Mouse (Mus musculus) heart, postnatal 10 days (tissue): Measurements from ENCODE around the gene Rtn4rl1. TPM values are rescaled to one million over a fixed set of nuclear protein-coding genes. Genes with fewer than 3 reads are reported as not detected.
A peak's percentile ranks its signal among the peaks of the same experiment; 100 is the strongest.

Experiments used
- DNase-seq, 2 experiments: peaks; one replicate each; pipeline ENCODE4 v3.0.0; 2021
- intact Hi-C: fragments of 180-260 bp; cut with DNase I; formaldehyde crosslinking; loops from one replicate; pipeline ENCODE4 v1.15.1; 2025
- total RNA-seq, 2 experiments: library from RNA; stranded (reverse); gene quantifications; 2 replicates each; pipeline ENCODE4 v1.2.3; 2021

The Rtn4rl1 gene
- total RNA-seq, result 10 to 100 TPM; 13.9 to 21.4 TPM

- intact Hi-C loops, result loop anchor here (1.0 to 5.0 kb wide), 3 partner anchors 37 to 209 kb away; no protein-coding TSS in a partner anchor
- DNase-seq, result peak; percentile 81 to 86
Measured at GRCm38 (mm10) chr11:75193256-75194071, at the start of gene Rtn4rl1. Rtn4rl1 (plus strand) TSS chr11:75193783.

GRCm38 (mm10) chr11:75145841-75146240 is 47.7 kb upstream of the Rtn4rl1 start:
- intact Hi-C loops, result no loop called here
- DNase-seq, result no peak

GRCm38 (mm10) chr11:75147106-75147845 is 46.3 kb upstream of the Rtn4rl1 start:
- intact Hi-C loops, result no loop called here
- DNase-seq, result peak; percentile 44 to 49

DNA sequence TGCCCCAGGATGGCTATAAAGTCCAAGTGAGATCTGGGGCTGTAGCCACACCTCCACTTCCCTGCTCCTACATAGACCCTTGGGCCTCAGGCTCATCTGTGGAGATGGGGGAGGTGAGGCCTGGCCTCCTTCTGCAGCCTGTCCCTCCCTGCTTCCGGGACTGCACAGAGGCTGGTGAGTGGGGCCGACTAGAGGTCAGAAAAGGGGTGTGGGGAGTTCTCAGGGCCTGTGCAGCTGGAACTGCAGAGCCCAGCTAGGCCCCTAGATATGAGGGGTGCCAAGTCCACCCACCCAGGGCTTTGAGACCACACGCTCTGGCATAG is 45.8 kb upstream of the Rtn4rl1 start:
- intact Hi-C loops, result no loop called here
- peak; percentile 62 to 67 for DNase-seq

DNA sequence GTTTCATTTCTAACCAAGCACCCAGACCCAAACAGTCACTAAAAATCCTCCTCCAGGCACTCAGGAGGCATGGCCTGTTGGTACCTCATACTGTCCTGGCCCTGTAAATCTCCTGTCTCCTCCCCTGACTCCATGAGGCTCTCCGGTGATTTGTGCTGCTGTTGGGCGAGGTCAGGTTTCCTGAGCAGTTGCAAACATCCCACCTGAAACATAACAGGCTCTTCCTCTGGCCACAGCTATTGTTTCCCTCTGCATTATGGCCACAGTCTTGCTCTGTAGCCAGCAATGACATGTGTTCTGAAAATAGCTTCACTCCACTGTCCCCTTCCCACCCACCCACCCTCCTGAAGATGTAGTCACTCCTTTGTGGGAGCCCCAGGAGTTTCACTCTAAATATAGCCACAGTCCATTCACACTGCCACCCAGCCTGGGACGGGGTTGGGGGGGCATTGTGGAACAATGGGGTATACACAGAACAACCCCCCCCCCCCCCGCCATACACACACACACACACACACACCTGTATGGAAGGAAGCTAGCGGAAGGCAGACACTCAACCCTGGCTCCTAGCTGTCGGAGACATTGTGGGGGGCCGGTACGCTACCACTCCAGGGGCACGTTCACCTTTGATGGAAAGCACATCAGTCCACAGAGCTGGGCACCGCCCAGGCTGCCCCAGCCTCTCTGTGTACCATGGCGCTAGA is 45.1 kb upstream of the Rtn4rl1 start:
- peak; percentile 43 to 45 for DNase-seq
- intact Hi-C loops, result no loop called here

DNA sequence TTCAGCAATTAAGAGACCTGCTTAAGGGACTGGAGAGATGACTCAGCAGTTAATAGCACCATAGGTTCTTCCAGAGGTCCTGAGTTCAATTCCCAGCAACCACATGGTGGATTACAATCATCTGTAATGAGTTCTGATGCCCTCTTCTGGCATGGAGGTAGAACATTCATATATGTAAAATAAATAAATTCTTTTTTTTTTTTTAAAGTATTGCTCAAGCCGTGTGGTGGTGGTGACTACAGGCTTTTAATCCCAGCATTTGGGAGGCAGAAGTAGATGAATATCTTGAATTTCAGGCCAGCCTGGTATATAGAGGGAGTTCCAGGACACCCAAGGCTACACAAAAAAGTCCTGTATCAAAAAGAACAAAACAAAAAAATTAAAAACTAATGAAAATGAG is 43.2 kb upstream of the Rtn4rl1 start:
- DNase-seq, result no peak
- intact Hi-C loops, result no loop called here

- intact Hi-C loops, result no loop called here
- peak; percentile 68 to 76 for DNase-seq
Measured at GRCm38 (mm10) chr11:75152603-75153557, 40.7 kb upstream of the Rtn4rl1 start.

GRCm38 (mm10) chr11:75154053-75154585 is 39.5 kb upstream of the Rtn4rl1 start:
- intact Hi-C loops, result no loop called here

DNA sequence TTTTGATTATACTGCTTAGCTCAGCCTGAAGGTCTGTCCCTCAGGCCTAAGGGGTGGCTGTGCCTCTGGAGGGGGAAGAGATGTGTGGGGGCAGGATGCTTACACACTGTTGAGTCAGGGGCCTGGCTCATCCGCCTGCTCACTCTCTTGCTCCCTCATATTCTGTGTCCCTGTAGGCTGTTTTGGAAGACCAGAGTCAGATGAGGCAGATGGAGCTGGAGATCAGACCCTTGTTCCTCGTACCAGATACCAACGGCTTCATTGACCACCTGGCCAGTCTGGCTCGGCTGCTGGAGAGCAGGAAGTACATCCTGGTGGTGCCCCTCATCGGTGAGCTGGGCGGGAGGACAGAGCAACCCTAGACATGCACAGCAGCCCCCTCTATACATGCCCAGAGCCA is 37.6 kb upstream of the Rtn4rl1 start:
- intact Hi-C loops, result loop anchor here (2.0 kb wide), 2 partner anchors 17 to 103 kb away; no protein-coding TSS in a partner anchor
- DNase-seq, result peak in 1 of 2 experiments; percentile 20

More at GRCm38 (mm10) chr11:75154053-75154585, 39.5 kb upstream of the Rtn4rl1 start:
- DNase-seq, result peak; percentile 14 to 29

DNA sequence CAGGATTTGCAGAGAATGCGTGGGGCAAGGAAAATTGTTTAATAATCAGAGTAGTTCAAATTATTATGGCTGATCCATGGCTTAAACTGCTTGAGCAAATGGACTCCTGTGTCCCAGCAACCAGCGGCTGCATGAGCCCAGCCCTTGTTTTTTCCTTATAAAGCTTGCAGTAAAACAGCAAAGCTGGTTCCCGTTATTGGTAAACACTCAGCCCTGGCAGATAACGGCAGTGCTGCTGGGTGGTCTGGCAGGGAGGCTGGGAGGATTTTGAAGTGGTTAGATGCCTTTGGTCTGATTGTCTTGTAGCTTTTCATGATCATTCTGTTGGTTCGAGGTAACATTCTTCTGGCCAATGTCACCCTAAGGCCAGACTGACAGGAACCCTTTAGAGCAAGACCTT is 37.2 kb upstream of the Rtn4rl1 start:
- intact Hi-C loops, result loop anchor here (2.0 kb wide), 2 partner anchors 18 to 104 kb away; no protein-coding TSS in a partner anchor
- DNase-seq, result peak in 1 of 2 experiments; percentile 12

GRCm38 (mm10) chr11:75157037-75157436 is 36.5 kb upstream of the Rtn4rl1 start:
- intact Hi-C loops, result loop anchor here (2.0 kb wide), 2 partner anchors 18 to 104 kb away; no protein-coding TSS in a partner anchor
- peak; percentile 38 to 45 for DNase-seq

- DNase-seq, result peak in 1 of 2 experiments; percentile 12
- intact Hi-C loops, result loop anchor here (2.0 kb wide), 2 partner anchors 19 to 105 kb away; no protein-coding TSS in a partner anchor
Measured at GRCm38 (mm10) chr11:75157901-75158300, 35.7 kb upstream of the Rtn4rl1 start.

DNA sequence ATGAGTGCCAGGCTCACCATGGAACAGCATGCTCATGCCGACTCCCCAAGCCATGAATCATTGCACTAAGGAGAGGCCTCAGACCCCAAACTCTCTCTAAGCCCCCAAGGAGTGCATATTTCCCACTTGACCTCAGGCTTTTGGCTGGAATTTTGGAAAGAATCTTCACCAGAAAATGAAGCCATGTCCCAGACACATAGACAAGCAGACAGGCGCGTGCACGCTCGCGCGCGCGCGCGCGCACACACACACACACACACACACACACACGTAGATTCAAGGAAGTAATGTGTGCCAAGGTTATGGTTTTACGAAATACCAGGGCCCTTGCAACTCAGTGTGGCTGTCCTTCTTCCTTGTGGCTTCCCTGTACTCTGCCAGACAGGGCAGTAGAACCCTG is 35.2 kb upstream of the Rtn4rl1 start:
- peak; percentile 54 to 67 for DNase-seq
- intact Hi-C loops, result no loop called here

DNA sequence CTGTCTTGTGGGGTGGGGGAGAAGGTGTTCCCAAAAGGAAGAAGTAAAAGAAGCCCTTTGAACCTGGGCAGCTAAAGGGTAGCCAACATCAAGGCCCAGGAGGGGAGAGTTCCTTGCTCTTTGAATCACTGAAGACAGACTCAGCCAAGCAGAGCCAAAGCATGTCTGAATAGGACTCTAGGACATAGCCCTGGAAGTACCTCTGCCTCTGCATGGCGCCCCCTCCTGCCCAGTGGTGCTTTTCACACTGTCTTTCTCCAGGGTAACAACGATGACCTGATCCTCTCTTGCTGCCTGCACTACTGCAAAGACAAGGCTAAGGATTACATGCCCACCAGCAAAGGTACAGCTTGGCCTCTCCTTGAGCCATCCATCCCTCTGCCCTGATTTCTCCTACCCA is 34.0 kb upstream of the Rtn4rl1 start:
- intact Hi-C loops, result no loop called here
- peak; percentile 73 to 76 for DNase-seq

DNA sequence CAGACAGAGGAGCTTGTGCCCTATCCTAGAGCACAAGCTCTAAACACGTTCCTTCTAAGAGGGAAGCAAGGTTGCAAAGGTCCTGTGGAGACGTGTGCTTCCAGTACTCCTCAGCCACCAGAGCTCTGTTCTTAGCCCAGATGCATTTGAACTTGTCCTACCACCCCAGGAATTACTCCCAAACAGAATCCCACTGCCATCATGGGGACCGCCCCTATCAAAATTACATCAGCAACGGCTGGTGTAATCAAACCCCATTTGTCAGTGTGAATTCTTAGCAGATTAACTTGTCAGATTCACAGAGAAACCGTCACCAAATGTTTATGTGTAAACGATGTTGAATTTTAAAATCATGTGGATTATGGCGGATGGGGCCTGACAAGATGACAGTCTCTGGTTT is 32.6 kb upstream of the Rtn4rl1 start:
- intact Hi-C loops, result no loop called here
- DNase-seq, result no peak

GRCm38 (mm10) chr11:75161417-75162008 is 32.1 kb upstream of the Rtn4rl1 start:
- DNase-seq, result peak; percentile 45 to 48
- intact Hi-C loops, result no loop called here

- peak in 1 of 2 experiments; percentile 20 for DNase-seq
- intact Hi-C loops, result no loop called here
Measured at GRCm38 (mm10) chr11:75162591-75163080, 30.9 kb upstream of the Rtn4rl1 start.

DNA sequence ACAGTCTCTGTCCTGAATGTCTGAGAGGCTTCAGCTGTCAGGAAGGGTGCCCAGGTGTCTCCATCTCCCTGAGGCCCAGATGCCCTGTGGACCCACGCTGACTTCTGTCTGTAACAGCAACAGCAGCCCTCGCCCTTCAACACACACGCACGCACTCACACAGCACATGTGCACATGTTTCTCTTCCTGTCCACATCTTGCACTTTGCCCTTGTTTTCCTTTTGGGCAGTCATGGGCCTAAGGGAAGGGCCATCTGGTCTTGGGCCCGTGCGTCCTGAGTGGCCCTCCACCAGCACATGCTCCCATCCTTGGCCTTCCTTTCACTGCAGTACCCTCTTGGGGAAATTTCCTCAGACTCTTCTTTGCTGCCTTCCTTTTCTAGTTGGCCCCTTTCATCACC is 30.2 kb upstream of the Rtn4rl1 start:
- peak in 1 of 2 experiments; percentile 29 for DNase-seq
- intact Hi-C loops, result no loop called here

- intact Hi-C loops, result loop anchor here (2.0 kb wide), 1 partner anchor 115 kb away; no protein-coding TSS in a partner anchor
- peak in 1 of 2 experiments; percentile 18 for DNase-seq
Measured at GRCm38 (mm10) chr11:75164051-75164450, 29.5 kb upstream of the Rtn4rl1 start.
